Mouse (Mus musculus): ENCODE measurements around the gene Stbd1.

Stbd1 gene

DNA sequence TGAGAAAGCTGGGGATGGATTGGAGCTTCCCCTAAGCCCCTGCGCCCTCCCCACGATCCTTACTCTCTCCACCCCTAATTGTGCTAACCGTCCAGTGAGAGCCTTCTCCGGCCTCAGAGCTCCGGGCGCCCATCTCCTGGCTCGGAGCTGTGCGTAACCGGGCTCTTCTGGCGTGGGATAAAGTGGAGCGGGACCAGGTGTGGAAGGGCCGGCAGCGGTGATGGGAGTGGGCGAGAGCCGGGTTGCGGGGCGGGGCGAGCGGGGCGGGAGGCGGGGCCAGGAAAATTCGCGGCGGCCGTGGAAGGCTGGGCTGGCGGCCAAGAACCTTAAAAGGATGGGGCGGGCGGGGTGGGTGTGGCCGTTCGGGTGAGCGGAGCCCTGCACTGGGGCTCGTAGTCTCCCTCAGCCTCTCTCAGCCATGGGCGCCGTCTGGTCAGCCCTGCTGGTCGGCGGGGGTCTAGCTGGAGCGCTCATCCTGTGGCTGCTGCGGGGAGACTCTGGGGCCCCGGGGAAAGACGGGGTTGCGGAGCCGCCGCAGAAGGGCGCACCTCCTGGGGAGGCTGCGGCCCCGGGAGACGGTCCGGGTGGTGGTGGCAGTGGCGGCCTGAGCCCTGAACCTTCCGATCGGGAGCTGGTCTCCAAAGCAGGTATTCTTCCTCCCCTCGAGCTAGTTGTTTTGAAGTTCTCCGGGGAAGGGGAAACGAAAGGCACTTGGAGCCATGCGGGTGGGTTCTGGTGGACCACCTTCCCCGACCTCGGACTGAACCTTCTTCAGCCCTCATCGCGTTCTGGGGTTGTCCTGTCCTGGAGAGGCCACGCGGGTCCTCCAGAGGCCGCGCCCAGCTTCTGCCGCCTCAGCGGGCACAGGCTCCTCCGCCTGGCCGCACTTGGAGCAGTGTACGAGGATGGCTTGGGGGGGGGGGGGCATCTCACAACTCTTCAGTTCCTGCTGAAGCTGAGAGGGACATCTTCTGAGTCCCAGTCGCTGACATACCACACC, at the start of gene Stbd1:
Gene Stbd1, plus strand, starts transcription at position 351 of the 1,000 bp plus-strand sequence.
- DNase-seq (ENCODE audit: low read depth, low spot score): peak; percentile 61

GRCm38 (mm10) chr5:92553939-92554338, 48.9 kb upstream of the Stbd1 start:
- DNase-seq (ENCODE audit: low read depth, low spot score): peak; percentile 11

GRCm38 (mm10) chr5:92554443-92554842, 48.4 kb upstream of the Stbd1 start:
- DNase-seq (ENCODE audit: low read depth, low spot score): no peak

- DNase-seq (ENCODE audit: low read depth, low spot score): no peak
These were observed 47.8 kb upstream of the Stbd1 start, which contains the start of gene Fam47e for GRCm38 (mm10) chr5:92554891-92555511. Fam47e (plus strand) TSS chr5:92555069.

DNA sequence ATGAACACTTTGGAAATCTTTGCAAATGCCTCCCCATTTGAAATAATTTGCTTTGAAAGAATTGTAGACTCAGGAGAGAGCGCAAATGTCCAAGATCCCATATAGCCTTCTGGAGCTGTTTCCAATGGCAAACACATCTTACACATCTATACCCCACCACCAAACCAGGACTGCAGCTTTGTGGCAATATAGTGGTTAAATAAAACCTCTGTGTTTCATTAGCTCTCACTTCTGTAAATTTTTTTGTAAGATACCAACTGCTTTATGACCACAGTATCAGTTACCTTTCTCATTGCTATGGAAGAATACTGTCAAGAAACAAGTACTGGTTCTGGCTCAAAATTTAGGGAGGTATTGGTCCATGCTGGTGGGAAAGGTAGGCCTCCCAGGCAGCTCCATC, 46.9 kb upstream of the Stbd1 start:
- DNase-seq (ENCODE audit: low read depth, low spot score): no peak

- no peak for DNase-seq (ENCODE audit: low read depth, low spot score)
These were observed 45.3 kb upstream of the Stbd1 start for GRCm38 (mm10) chr5:92557508-92557907.

DNA sequence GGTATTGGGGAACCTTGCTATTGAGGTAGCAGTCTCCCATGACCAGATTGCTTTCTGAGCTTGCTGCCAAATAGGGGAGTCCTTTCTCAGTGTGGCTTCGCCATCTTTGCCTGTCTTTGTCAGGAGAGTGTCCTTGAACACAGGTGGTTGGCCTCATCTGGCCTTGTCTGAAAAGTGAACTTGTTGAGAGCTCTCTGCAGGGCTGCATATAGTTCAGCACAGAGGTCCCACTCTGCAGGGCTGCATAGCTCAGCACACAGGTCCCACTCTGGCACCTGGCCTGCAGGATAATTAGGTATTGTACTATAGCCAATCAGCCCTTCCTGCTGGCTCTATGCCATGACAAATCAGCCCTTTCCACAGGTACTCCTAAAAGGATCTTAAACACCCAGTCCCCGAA, 42.6 kb upstream of the Stbd1 start:
- DNase-seq (ENCODE audit: low read depth, low spot score): no peak

GRCm38 (mm10) chr5:92562002-92562401, 40.8 kb upstream of the Stbd1 start:
- DNase-seq (ENCODE audit: low read depth, low spot score): no peak

- no peak for DNase-seq (ENCODE audit: low read depth, low spot score)
These were observed 31.6 kb upstream of the Stbd1 start for GRCm38 (mm10) chr5:92571232-92571631.

GRCm38 (mm10) chr5:92579559-92579958, 23.3 kb upstream of the Stbd1 start:
- DNase-seq (ENCODE audit: low read depth, low spot score): no peak

DNA sequence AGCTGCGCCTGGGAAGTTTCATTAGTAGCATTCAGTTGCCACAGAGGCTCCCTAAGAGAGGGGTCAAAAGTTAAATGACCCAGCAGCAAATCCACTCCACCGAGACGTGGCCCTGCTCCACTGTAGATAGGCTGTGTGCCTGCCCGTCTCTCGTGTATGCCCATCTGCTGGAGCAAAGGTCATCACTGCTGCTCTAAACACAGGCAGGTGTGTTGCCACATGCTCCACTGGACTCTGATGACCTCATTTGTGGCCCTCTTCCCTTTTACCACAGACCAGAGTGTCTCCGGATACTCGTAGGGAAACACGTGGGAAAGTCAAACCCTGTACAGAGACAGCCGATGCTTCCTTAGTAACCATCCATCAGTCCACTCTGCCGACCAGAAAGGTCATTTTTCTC, 16.9 kb upstream of the Stbd1 start:
- DNase-seq (ENCODE audit: low read depth, low spot score): no peak

DNA sequence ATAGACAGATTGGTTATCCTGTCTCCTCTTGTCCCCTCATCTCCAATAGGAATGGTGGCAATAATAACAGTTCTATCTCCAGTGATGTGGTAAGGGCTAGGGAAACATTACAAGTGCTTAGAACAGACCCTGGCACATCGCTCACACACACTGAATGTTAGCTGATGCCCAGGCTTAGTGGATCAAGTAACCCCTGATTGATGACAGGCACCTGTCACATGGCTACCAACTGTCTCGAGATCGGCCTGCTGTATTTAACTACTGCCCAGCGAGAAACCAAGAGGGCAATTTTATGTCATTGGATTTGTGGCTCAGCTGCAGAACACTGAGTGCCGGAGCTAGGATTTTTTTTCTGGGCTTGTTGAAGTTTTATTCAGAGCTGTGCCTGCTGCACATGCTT, 7.8 kb upstream of the Stbd1 start:
- no peak for DNase-seq (ENCODE audit: low read depth, low spot score)

DNA sequence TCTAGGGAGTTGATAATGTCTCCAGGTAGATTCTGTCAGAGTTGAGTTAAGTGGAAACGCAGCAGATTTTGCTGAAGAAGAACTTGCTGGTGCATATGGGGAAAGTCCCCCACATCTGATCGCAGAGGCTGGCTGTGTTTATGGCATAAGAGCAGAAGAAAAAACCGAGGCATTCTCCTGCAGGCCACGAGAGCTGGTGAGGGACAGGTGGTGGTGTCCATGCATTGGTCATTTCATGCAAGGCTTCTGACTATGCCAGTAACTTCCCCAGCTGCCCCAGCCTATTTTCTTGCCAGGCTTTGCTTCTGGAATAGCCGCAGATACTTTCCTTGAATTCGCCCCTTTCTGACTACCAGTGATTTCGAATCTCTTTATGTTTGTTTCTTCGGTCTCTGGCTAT, 6.0 kb upstream of the Stbd1 start:
- no peak for DNase-seq (ENCODE audit: low read depth, low spot score)

GRCm38 (mm10) chr5:92599030-92599429, 3.8 kb upstream of the Stbd1 start:
- no peak for DNase-seq (ENCODE audit: low read depth, low spot score)

DNA sequence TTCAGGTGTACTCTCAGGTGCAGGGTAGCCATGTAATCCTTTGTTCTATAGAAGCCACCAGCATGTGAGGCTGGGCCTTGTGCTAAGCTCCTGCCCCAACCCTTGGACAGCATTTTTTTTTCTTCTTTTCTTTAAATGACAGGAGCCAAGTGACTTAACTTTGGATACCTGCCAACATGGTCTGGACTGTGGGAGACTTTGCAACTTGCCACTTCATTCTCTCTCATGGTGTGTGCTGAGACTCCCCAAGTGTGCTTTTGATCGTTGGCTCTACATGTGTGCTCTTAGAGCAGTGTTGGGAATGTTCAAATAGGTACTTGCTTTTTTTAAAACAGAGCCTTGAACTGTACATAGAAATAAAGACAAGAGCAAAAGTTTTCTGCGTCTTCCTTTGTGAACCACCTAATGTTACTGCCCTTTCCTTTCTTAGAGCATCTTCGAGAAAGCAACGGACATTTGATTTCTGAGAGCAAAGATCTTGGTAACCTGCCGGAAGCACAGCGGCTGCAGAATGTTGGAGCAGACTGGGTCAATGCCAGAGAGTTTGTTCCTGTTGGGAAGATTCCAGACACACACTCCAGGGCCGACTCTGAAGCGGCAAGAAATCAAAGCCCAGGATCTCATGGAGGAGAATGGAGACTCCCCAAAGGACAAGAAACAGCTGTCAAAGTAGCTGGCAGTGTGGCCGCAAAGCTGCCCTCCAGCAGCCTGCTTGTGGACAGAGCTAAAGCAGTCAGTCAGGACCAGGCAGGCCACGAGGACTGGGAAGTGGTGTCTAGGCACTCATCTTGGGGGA, 1.8 kb downstream of the Stbd1 start:
- no peak for DNase-seq (ENCODE audit: low read depth, low spot score)

DNA sequence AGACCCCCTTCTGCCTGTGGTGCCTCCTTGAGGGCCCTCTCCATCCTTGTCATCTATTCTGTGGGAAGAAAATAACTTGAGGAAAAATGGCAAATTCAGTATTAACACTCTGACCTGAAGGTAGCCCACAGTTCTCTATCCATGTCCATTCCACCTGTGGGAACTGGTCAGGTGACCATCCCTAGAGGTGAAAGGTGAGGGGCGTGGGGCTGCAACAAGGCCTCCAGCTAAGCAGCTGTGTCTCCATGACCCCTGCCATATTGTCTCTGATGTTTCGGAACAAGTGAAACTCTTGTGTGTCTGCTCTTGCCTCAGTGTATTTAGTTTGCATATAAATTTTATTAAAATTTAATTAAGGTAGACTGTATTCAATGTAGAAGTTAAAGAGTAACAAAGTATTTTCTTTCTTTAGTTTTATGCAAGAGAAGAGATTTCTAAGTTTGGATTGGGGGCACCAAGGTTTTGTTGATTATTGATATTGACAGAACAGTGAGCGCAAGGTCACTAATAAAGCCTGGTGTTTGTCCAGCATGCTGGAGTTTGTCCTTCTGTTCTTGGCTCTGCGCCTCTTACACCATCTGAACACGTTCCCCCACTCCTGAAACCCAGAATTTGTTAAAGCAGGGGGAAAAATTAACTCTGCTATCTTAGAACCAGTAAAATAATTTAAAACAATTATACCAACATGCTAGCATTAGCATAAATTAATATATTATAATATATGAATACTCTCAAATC, 4.8 kb downstream of the Stbd1 start:
- no peak for DNase-seq (ENCODE audit: low read depth, low spot score)

- DNase-seq (ENCODE audit: low read depth, low spot score): no peak
These were observed 9.9 kb downstream of the Stbd1 start for GRCm38 (mm10) chr5:92612756-92613155.

GRCm38 (mm10) chr5:92621883-92622282, 19.0 kb downstream of the Stbd1 start:
- DNase-seq (ENCODE audit: low read depth, low spot score): no peak

GRCm38 (mm10) chr5:92627896-92628295, 25.1 kb downstream of the Stbd1 start:
- DNase-seq (ENCODE audit: low read depth, low spot score): no peak

GRCm38 (mm10) chr5:92633526-92633925, 30.7 kb downstream of the Stbd1 start:
- no peak for DNase-seq (ENCODE audit: low read depth, low spot score)

- DNase-seq (ENCODE audit: low read depth, low spot score): no peak
These were observed 32.1 kb downstream of the Stbd1 start for GRCm38 (mm10) chr5:92634916-92635315.
